12 mouse cellular contexts compared by ENCODE assay signal in genomic region chr9:102650637-102651036, GRCm38 (mm10). TPM values are rescaled to one million over a fixed set of nuclear protein-coding genes. Genes with fewer than 3 reads are reported as not detected.
DNase-seq lines count a peak whose midpoint lies in the region; ATAC-seq and TF ChIP-seq lines count a peak whose summit lies in the region.
"Had no signal": no experiment of that assay in that cellular context is flagged by ENCODE, and none has a peak within 500 bp of the region (broad histone marks: within the 10 kb centered on the region; RNA-seq: fewer than 3 reads in every experiment).

No protein-coding gene starts in this region.

- ATAC-seq in kidney, embryonic 15.5 days (replicated peaks; ENCODE audit: low FRiP score) = no peak
- peak; percentile 23; the same call in 1 of the 2 replicates for ATAC-seq in embryonic facial prominence, embryonic 14.5 days (ENCODE audit: low read depth)
- peak; percentile 58 for ATAC-seq in neural tube, embryonic 13.5 days (ENCODE audit: low read depth)
- ATAC-seq in kidney, embryonic 16.5 days (ENCODE audit: low FRiP score, low TSS enrichment) = no peak
- ATAC-seq: CD4-positive, CD25-positive, alpha-beta regulatory T cell, adult 4 months had no signal

- H3K36me3 ChIP-seq in kidney, embryonic 15.5 days = no peaks in the 10 kb centered on the region
- no peaks in the 10 kb centered on the region for H3K36me3 ChIP-seq in kidney, adult 2 months (ENCODE audit: control insufficient read depth, insufficient read depth, low read length)
- H3K36me3 ChIP-seq in embryonic facial prominence, embryonic 14.5 days (ENCODE audit: control insufficient read depth, insufficient read depth, low read length) = no peaks in the 10 kb centered on the region
- H3K36me3 ChIP-seq in hindbrain, embryonic 10.5 days = no peaks in the 10 kb centered on the region
- H3K36me3 ChIP-seq in neural tube, embryonic 13.5 days = no peaks in the 10 kb centered on the region
- no peaks in the 10 kb centered on the region for H3K36me3 ChIP-seq in kidney, embryonic 16.5 days (ENCODE audit: insufficient read depth, low read length)
- H3K36me3 ChIP-seq: heart, embryonic 15.5 days had no signal

- no peak for TF ChIP-seq POLR2A in kidney, adult 2 months (IDR thresholded peaks at IDR 0.05; ENCODE audit: low read depth, low read length)

- no peak overlapping the region for H3K27ac ChIP-seq in kidney, embryonic 15.5 days
- no peak overlapping the region for H3K27ac ChIP-seq in kidney, adult 2 months (ENCODE audit: insufficient read depth, low read depth, low read length)
- peak overlapping the region; percentile 60; the same call in 1 of the 2 replicates for H3K27ac ChIP-seq in embryonic facial prominence, embryonic 14.5 days (replicated peaks; ENCODE audit: low read depth, low read length)
- 0 out of 2 replicates have a peak overlapping the region, but pooled peaks have one; percentile 5 for H3K27ac ChIP-seq in hindbrain, embryonic 10.5 days
- H3K27ac ChIP-seq in neural tube, embryonic 13.5 days (replicated peaks) = peak overlapping the region; percentile 64
- no peak overlapping the region for H3K27ac ChIP-seq in kidney, embryonic 16.5 days (ENCODE audit: low read length)
- H3K27ac ChIP-seq: heart, embryonic 15.5 days had no signal

- H3K9me3 ChIP-seq in kidney, embryonic 15.5 days (replicated peaks) = no peaks in the 10 kb centered on the region
- H3K9me3 ChIP-seq in embryonic facial prominence, embryonic 14.5 days (ENCODE audit: control insufficient read depth, low read length) = no peaks in the 10 kb centered on the region
- no peaks in the 10 kb centered on the region for H3K9me3 ChIP-seq in hindbrain, embryonic 10.5 days
- H3K9me3 ChIP-seq in neural tube, embryonic 13.5 days = no peaks in the 10 kb centered on the region
- H3K9me3 ChIP-seq in kidney, embryonic 16.5 days (ENCODE audit: low read length) = no peaks in the 10 kb centered on the region
- H3K9me3 ChIP-seq: heart, embryonic 15.5 days had no signal

- peak overlapping the region; percentile 28; the same call in 1 of the 2 replicates for H3K4me2 ChIP-seq in kidney, embryonic 15.5 days
- H3K4me2 ChIP-seq in embryonic facial prominence, embryonic 14.5 days (ENCODE audit: low read depth, low read length) = no peak overlapping the region
- peak overlapping the region; percentile 38 for H3K4me2 ChIP-seq in neural tube, embryonic 13.5 days
- H3K4me2 ChIP-seq in kidney, embryonic 16.5 days (replicated peaks; ENCODE audit: low read depth, low read length) = no peak overlapping the region
- H3K4me2 ChIP-seq: heart, embryonic 15.5 days had no signal

- peaks cover 25% of the 10 kb centered on the region for H3K4me1 ChIP-seq in kidney, embryonic 15.5 days
- H3K4me1 ChIP-seq in kidney, adult 2 months (ENCODE audit: control insufficient read depth, insufficient read depth, low read length) = no peaks in the 10 kb centered on the region
- peaks cover 31% of the 10 kb centered on the region for H3K4me1 ChIP-seq in embryonic facial prominence, embryonic 14.5 days (ENCODE audit: control insufficient read depth, insufficient read depth, low read length)
- H3K4me1 ChIP-seq in hindbrain, embryonic 10.5 days (replicated peaks) = peaks cover 39% of the 10 kb centered on the region
- peaks cover 27% of the 10 kb centered on the region for H3K4me1 ChIP-seq in neural tube, embryonic 13.5 days (replicated peaks)
- H3K4me1 ChIP-seq in kidney, embryonic 16.5 days (ENCODE audit: insufficient read depth, low read length) = peaks cover 17% of the 10 kb centered on the region

- no peak overlapping the region for H3K9ac ChIP-seq in kidney, embryonic 15.5 days
- no peak overlapping the region for H3K9ac ChIP-seq in embryonic facial prominence, embryonic 14.5 days (ENCODE audit: low read depth, low read length)
- peak overlapping the region; percentile 43 for H3K9ac ChIP-seq in neural tube, embryonic 13.5 days
- no peak overlapping the region; the same call in 1 of the 2 replicates for H3K9ac ChIP-seq in kidney, embryonic 16.5 days (replicated peaks; ENCODE audit: low read length)
- H3K9ac ChIP-seq: heart, embryonic 15.5 days had no signal

- WGBS in kidney, embryonic 15.5 days = 27% methylated on average over 7 of the region's 7 CpGs
- 40% methylated on average over 7 of the region's 7 CpGs for WGBS in kidney, adult 2 months
- 20% methylated on average over 7 of the region's 7 CpGs for whole genome bisulfite sequencing in embryonic facial prominence, embryonic 14.5 days
- 51% methylated on average over 7 of the region's 7 CpGs for WGBS in hindbrain, embryonic 10.5 days
- 18% methylated on average over 7 of the region's 7 CpGs for WGBS in neural tube, embryonic 13.5 days
- WGBS in kidney, embryonic 16.5 days = 30% methylated on average over 7 of the region's 7 CpGs

- H3K27me3 ChIP-seq in kidney, embryonic 15.5 days = no peaks in the 10 kb centered on the region
- H3K27me3 ChIP-seq in kidney, adult 2 months (replicated peaks; ENCODE audit: control insufficient read depth, insufficient read depth, low read length) = no peaks in the 10 kb centered on the region
- H3K27me3 ChIP-seq in embryonic facial prominence, embryonic 14.5 days (replicated peaks; ENCODE audit: control insufficient read depth, insufficient read depth, low read length) = no peaks in the 10 kb centered on the region
- H3K27me3 ChIP-seq in hindbrain, embryonic 10.5 days (ENCODE audit: insufficient read depth, poor library complexity, severe bottlenecking) = no peaks in the 10 kb centered on the region
- no peaks in the 10 kb centered on the region for H3K27me3 ChIP-seq in neural tube, embryonic 13.5 days
- no peaks in the 10 kb centered on the region; the same call in 1 of the 2 replicates for H3K27me3 ChIP-seq in kidney, embryonic 16.5 days (ENCODE audit: insufficient read depth, low read length)
- H3K27me3 ChIP-seq: heart, embryonic 15.5 days had no signal

- no peak for TF ChIP-seq CTCF in kidney, adult 2 months (conservative IDR thresholded peaks at IDR 0.05; ENCODE audit: insufficient read depth, insufficient read length, low read depth, low read length)

- no peak overlapping the region for H3K4me3 ChIP-seq in kidney, embryonic 15.5 days (replicated peaks)
- H3K4me3 ChIP-seq in kidney, adult 2 months (ENCODE audit: insufficient read depth, low read depth, low read length) = no peak overlapping the region
- no peak overlapping the region for H3K4me3 ChIP-seq in embryonic facial prominence, embryonic 14.5 days (ENCODE audit: low read depth, low read length)
- no peak overlapping the region for H3K4me3 ChIP-seq in hindbrain, embryonic 10.5 days
- no peak overlapping the region for H3K4me3 ChIP-seq in neural tube, embryonic 13.5 days
- H3K4me3 ChIP-seq in kidney, embryonic 16.5 days (ENCODE audit: low read length) = no peak overlapping the region
- H3K4me3 ChIP-seq: heart, embryonic 15.5 days had no signal

- no peak for DNase-seq in kidney, adult 2 months
- DNase-seq in embryonic facial prominence, embryonic 14.5 days (ENCODE audit: low spot score) = no peak
- DNase-seq in hindbrain, embryonic 10.5 days (ENCODE audit: low spot score) = no peak
- DNase-seq in cerebellum, postnatal 25 days = no peak
- no peak for DNase-seq in thymus, adult 18-20 months
- DNase-seq: kidney, postnatal 25 days; spleen, adult 18-20 months had no signal

RNA-seq across cellular contexts. Expression of gene Cep63, which starts 24.3 kb away (rescaled TPM):
- 59.3 and 61.7 TPM in 2 replicates for polyA plus RNA-seq in kidney, embryonic 15.5 days (2015; fragmentation: Nextera tagmentation; extraction: Ambion mirVana)
- polyA plus RNA-seq in kidney, adult 2 months (2012; rRNA removed) = 3.7 and 6.9 TPM in 2 replicates
- 40.7 and 47.0 TPM in 2 replicates for polyA plus RNA-seq in embryonic facial prominence, embryonic 14.5 days (2014; fragmentation: Nextera tagmentation; extraction: Ambion mirVana)
- polyA plus RNA-seq in hindbrain, embryonic 10.5 days (2016; fragmentation: Nextera tagmentation; extraction: Ambion mirVana) = 45.2 and 55.2 TPM in 2 replicates
- 38.9 and 45.6 TPM in 2 replicates for polyA plus RNA-seq in neural tube, embryonic 13.5 days (2015; fragmentation: Nextera tagmentation; extraction: Ambion mirVana)
- polyA plus RNA-seq in kidney, embryonic 16.5 days (2015; fragmentation: Nextera tagmentation; extraction: Ambion mirVana) = 56.5 and 60.6 TPM in 2 replicates

RNA-seq across cellular contexts. Expression of gene Anapc13, which starts 24.5 kb away (rescaled TPM):
- 197 and 211 TPM in 2 replicates for polyA plus RNA-seq in kidney, embryonic 15.5 days (2015; fragmentation: Nextera tagmentation; extraction: Ambion mirVana)
- polyA plus RNA-seq in kidney, adult 2 months (2012; rRNA removed) = 136 and 225 TPM in 2 replicates
- polyA plus RNA-seq in embryonic facial prominence, embryonic 14.5 days (2014; fragmentation: Nextera tagmentation; extraction: Ambion mirVana) = 175 and 190 TPM in 2 replicates
- 163 and 191 TPM in 2 replicates for polyA plus RNA-seq in hindbrain, embryonic 10.5 days (2016; fragmentation: Nextera tagmentation; extraction: Ambion mirVana)
- 174 TPM in 2 replicates for polyA plus RNA-seq in neural tube, embryonic 13.5 days (2015; fragmentation: Nextera tagmentation; extraction: Ambion mirVana)
- 171 and 179 TPM in 2 replicates for polyA plus RNA-seq in kidney, embryonic 16.5 days (2015; fragmentation: Nextera tagmentation; extraction: Ambion mirVana)

Comparison
In these comparisons a context has a peak if more than half of its experiments do, and no peak if none do; other contexts are left out.
1. H3K4me2 ChIP-seq: peak in kidney, embryonic 15.5 days (single experiment) and neural tube, embryonic 13.5 days (single experiment); none in embryonic facial prominence, embryonic 14.5 days (single experiment) and kidney, embryonic 16.5 days (single experiment).
2. ATAC-seq: peak in embryonic facial prominence, embryonic 14.5 days (single experiment) and neural tube, embryonic 13.5 days (single experiment); none in kidney, embryonic 15.5 days (single experiment) and kidney, embryonic 16.5 days (single experiment).
3. H3K27ac ChIP-seq: peak in embryonic facial prominence, embryonic 14.5 days (single experiment), hindbrain, embryonic 10.5 days (single experiment) and neural tube, embryonic 13.5 days (single experiment); none in kidney, embryonic 15.5 days (single experiment), kidney, adult 2 months (single experiment) and kidney, embryonic 16.5 days (single experiment).